Mouse (Mus musculus): ENCODE data around the gene Yy1. TPM values are rescaled to one million over a fixed set of nuclear protein-coding genes. Genes with fewer than 3 reads are reported as not detected.

Yy1 gene
- total and polyA plus RNA-seq, 3 experiments = 34.9 to 62.4 (median 52.1) TPM

DNA sequence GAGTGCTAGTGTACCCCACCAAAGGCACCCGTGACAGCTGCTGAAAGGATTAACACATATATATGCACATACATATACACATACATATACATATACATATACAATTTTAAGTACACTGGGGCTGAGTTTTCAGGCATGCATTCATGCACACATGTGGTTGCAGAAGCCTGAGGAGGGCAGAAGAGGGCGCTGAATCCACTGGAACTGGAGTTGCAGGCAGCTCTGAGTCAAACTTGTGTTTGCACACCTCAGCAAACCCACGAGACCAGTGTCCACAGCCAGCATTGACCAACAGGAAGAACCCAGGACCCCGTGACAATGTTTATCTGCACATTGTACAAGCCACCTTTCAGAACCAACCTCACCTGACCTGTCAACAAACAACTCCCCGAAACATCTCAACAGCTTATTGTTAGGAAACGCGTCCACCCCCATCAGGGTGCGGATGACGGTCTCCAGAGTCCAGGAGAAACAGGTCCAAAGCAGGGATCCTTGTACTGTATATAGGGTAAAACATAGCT is 32.2 kb upstream of the Yy1 start:
- H3K4me1 ChIP-seq (ENCODE audit: control insufficient read depth in 1 of 2, insufficient read depth in 2 of 2, low read length in 2 of 2) = peaks cover 6 to 37% of the 10 kb centered on the region in 2 experiments
- H3K27ac ChIP-seq (ENCODE audit: control insufficient read depth, low read depth, low read length) = peak overlapping the region; percentile 77
- no peak overlapping the region for H3K4me3 ChIP-seq (ENCODE audit: control insufficient read depth in 1 of 2, insufficient read depth in 1 of 2, low read depth in 2 of 2, low read length in 2 of 2)
- TF ChIP-seq MAZ (IDR thresholded peaks at IDR 0.05; ENCODE audit: low read depth, low read length) (0 out of 2 replicates have a peak, but pooled peaks have one; percentile 31), POLR2AphosphoS5 (IDR thresholded peaks at IDR 0.05; ENCODE audit: borderline replicate concordance, low read depth, low read length) (no peak), MAFK (IDR thresholded peaks at IDR 0.05; ENCODE audit: borderline replicate concordance, low read depth, low read length) (peak; percentile 50; the same call in 1 of the 2 replicates), TBP (IDR thresholded peaks at IDR 0.05; ENCODE audit: low read depth, low read length) (no peak), ZKSCAN1 (IDR thresholded peaks at IDR 0.05; ENCODE audit: low read depth, low read length) (no peak), BHLHE40 (IDR thresholded peaks at IDR 0.05; ENCODE audit: borderline replicate concordance, low read depth, low read length) (0 out of 2 replicates have a peak, but pooled peaks have one; percentile 20), ZMIZ1 (IDR thresholded peaks at IDR 0.05; ENCODE audit: low read depth, low read length) (no peak), TAL1 (IDR thresholded peaks at IDR 0.05; ENCODE audit: low read length) (no peak), ZNF384 (IDR thresholded peaks at IDR 0.05; ENCODE audit: low read depth, low read length) (no peak), MXI1 (IDR thresholded peaks at IDR 0.05; ENCODE audit: low read depth, low read length) (peak; percentile 74), MAX (IDR thresholded peaks at IDR 0.05; ENCODE audit: low read length) (peak; percentile 53), GABPA (IDR thresholded peaks at IDR 0.05; ENCODE audit: low read depth, low read length) (no peak), RCOR1 (IDR thresholded peaks at IDR 0.05; ENCODE audit: low read depth, low read length) (no peak), USF2 (IDR thresholded peaks at IDR 0.05; ENCODE audit: borderline replicate concordance in 1 of 2, insufficient read depth in 1 of 2, low read depth in 1 of 2, low read length in 2 of 2) (no peak), ETS1 (IDR thresholded peaks at IDR 0.05; ENCODE audit: low read depth, low read length) (0 out of 2 replicates have a peak, but pooled peaks have one; percentile 15), SMC3 (IDR thresholded peaks at IDR 0.05; ENCODE audit: low read depth, low read length) (peak; percentile 62), ELF1 (IDR thresholded peaks at IDR 0.05; ENCODE audit: low read depth, low read length) (peak; percentile 56; the same call in 1 of the 2 replicates), MEF2A (IDR thresholded peaks at IDR 0.05; ENCODE audit: extremely low read depth, insufficient replicate concordance, low read depth, low read length, poor library complexity, severe bottlenecking) (no peak), ZC3H11A (IDR thresholded peaks at IDR 0.05; ENCODE audit: low read depth, low read length) (peak; percentile 67), CTCF (IDR thresholded peaks at IDR 0.05 in 2 of 3, conservative IDR thresholded peaks at IDR 0.05 in 1 of 3; ENCODE audit: control insufficient read depth in 1 of 3, insufficient read depth in 1 of 3, low read depth in 2 of 3, low read length in 3 of 3, poor library complexity in 1 of 3, severe bottlenecking in 1 of 3) (peak; percentile 62 to 78 (median 71)), EP300 (IDR thresholded peaks at IDR 0.05; ENCODE audit: low read depth in 1 of 2, low read length in 2 of 2) (no peak), UBTF (IDR thresholded peaks at IDR 0.05; ENCODE audit: borderline replicate concordance, insufficient read depth, low read depth, low read length) (no peak), NRF1 (IDR thresholded peaks at IDR 0.05; ENCODE audit: insufficient read depth, low read depth, low read length, poor library complexity, severe bottlenecking) (no peak), POLR2A (IDR thresholded peaks at IDR 0.05; ENCODE audit: control insufficient read depth in 1 of 2, insufficient read depth in 1 of 2, low read depth in 1 of 2, low read length in 2 of 2, poor library complexity in 1 of 2) (no peak), MYC (IDR thresholded peaks at IDR 0.05; ENCODE audit: low read depth, low read length) (peak; percentile 78; the same call in 1 of the 2 replicates), JUND (IDR thresholded peaks at IDR 0.05; ENCODE audit: low read depth, low read length) (no peak), GATA1 (IDR thresholded peaks at IDR 0.05; ENCODE audit: low read depth, low read length) (no peak), RAD21 (IDR thresholded peaks at IDR 0.05; ENCODE audit: low read depth, low read length) (peak; percentile 67), SIN3A (IDR thresholded peaks at IDR 0.05; ENCODE audit: low read length) (peak; percentile 59), KAT2A (conservative IDR thresholded peaks at IDR 0.05; ENCODE audit: low read depth, low read length) (no peak), E2F4 (IDR thresholded peaks at IDR 0.05; ENCODE audit: borderline replicate concordance, low read depth, low read length) (no peak), HCFC1 (IDR thresholded peaks at IDR 0.05; ENCODE audit: low read depth, low read length) (0 out of 2 replicates have a peak, but pooled peaks have one; percentile 23), MYB (IDR thresholded peaks at IDR 0.05; ENCODE audit: low read depth, low read length) (no peak), NELFE (IDR thresholded peaks at IDR 0.05; ENCODE audit: low read depth, low read length) (no peak), USF1 (IDR thresholded peaks at IDR 0.05; ENCODE audit: low read depth, low read length) (0 out of 2 replicates have a peak, but pooled peaks have one; percentile 14), CHD2 (IDR thresholded peaks at IDR 0.05; ENCODE audit: low read length) (no peak)

More for the DNA sequence above, 32.2 kb upstream of the Yy1 start:
- H3K36me3 ChIP-seq (ENCODE audit: control insufficient read depth in 1 of 2, insufficient read depth in 2 of 2, low read length in 2 of 2) = peaks cover 0 to 25% of the 10 kb centered on the region in 2 experiments; a peak in 2 of 4 replicates
- no peaks in the 10 kb centered on the region for H3K9me3 ChIP-seq (replicated peaks; ENCODE audit: insufficient read depth, low read length)
- peak; percentile 81 for DNase-seq (ENCODE audit: low read depth, low spot score)
- no peaks in the 10 kb centered on the region for H3K27me3 ChIP-seq (ENCODE audit: control insufficient read depth in 1 of 2, insufficient read depth in 2 of 2, low read length in 2 of 2)
- peak overlapping the region; percentile 62 for H3K9ac ChIP-seq (ENCODE audit: control insufficient read depth, low read depth, low read length, poor library complexity, severe bottlenecking)
- peaks cover 2% of the 10 kb centered on the region; the same call in 1 of the 2 replicates for H3K79me2 ChIP-seq (ENCODE audit: control insufficient read depth, insufficient read depth, low read length, poor library complexity)
